Mouse (Mus musculus) T-helper 17 cell (primary cell): Measurements from ENCODE around the gene Reck.

ENCODE experiments used
- in situ Hi-C, 2 experiments: fragments of 300-600 bp; cut with MboI, MseI; formaldehyde crosslinking; loops; 1 replicate in 1 of 2; 2 replicates in 1 of 2; pipeline ENCODE4 v1.15.1; 2025; ENCODE audit warnings: high pct_unique_total_duplicates in 2 of 2

Reck gene

DNA sequence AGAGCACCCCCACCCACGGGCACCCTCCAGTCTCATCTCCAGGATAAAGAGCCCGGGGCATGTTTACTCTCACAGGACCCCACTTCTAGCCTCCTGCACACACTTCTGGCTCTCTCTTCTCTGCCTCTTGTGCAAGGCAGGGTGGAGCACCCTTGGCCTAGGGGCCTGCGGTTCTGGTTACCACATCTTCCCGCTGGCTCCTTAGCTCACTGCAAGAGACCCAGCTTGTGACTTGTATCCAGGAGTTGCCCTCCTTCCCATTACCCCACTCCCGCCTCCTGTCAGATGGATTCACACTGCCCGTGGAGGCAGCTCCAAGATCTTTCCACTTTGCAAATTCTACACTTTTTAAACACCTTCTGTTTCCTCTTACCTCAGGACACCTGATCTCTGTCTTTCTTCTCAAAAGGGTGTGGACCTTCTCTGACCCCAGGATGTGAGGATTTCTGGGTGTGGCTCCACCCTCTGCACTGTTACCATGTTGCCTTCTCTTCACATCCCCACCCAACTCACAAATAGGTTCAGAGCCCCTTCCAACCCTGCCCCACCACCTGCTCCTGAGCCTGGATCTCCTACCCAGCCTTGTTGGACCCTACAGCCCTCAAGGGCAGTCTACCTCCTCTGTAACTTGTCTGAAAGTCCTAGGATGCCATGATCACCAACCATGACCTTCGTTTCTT, 90.7 kb downstream of the Reck start:
- in situ Hi-C loops: no loop called here

DNA sequence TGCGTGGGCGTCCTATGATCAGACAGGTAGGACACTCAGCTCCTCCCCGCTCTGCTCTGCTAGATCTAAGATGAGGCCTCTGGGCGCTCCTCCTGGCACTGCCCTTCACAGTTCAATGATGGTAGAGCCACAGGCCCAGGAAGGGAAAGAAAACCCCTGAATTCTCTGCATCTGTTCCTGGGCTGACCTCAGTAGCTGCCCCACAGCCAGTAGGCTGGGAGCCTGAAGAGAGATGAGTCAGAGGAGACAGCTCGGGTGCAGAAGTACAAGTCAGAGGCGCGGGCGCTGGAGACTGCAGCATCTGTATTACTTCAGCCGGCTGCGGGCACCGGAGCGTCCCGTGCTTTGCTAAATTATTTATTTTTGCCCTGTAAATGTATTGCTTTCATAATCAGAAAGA, 93.3 kb downstream of the Reck start:
- in situ Hi-C loops: no loop called here

DNA sequence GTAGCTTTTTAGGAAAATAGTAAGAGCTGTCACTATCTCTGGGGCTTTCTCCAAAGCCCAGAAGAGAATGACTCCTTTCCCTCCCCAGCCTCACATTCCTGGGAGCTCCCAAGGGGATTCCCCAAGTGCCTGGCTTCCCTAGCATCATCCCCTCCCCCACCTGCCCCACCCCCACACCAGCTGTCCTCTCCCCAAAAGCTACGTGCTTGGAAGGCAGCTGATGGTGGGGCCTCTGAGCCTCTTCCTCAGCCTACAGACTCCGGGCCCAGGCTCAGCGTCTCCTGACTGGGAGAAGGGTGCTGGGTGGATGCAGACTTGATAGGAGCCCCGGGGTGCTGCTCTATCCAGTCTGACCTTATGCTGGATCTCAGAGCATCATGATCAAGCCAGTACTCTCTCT, 94.0 kb downstream of the Reck start:
- in situ Hi-C loops: no loop called here

DNA sequence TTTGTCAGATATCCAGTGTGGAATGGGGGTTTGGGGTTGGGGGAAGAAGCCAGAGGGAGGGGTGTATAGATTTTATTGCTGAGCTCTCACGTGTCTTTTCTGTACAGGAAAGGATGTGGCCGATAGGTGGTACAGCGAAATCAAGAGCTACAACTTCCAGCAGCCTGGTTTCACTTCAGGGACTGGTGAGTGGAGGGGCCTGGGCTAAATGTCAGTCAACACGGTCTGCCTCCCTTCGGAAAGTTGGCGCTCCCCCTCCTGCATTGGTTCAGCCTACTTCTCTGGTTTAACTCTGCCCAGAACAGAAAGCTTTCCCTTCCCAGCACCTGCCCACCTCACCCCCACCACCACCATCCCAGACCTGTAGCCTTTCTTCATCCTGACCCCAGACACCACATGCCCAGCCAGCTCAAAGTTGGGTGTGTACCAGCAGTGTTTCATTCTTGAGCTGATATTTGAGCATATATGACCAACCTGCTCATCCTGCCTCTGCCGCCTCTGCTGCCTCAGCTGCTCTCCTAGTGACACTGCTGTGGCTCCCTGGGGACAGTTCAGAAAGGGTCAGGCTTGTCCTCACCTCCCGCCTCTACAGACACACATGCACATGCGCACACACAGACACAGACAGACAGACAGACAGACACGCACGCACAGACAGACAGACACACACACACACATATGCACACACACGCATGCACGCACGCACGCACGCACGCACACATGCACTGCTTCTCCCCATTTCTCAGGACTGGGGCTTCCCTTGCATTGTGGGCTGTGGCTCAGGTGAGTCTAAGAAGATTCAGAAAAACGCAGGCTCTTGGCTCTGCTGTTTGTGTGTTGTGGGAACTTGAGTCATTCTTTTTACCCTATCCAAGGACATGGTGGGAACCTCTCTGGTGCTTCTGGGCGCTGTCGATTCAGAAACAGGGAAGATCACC, 95.3 kb downstream of the Reck start:
- in situ Hi-C loops: no loop called here

DNA sequence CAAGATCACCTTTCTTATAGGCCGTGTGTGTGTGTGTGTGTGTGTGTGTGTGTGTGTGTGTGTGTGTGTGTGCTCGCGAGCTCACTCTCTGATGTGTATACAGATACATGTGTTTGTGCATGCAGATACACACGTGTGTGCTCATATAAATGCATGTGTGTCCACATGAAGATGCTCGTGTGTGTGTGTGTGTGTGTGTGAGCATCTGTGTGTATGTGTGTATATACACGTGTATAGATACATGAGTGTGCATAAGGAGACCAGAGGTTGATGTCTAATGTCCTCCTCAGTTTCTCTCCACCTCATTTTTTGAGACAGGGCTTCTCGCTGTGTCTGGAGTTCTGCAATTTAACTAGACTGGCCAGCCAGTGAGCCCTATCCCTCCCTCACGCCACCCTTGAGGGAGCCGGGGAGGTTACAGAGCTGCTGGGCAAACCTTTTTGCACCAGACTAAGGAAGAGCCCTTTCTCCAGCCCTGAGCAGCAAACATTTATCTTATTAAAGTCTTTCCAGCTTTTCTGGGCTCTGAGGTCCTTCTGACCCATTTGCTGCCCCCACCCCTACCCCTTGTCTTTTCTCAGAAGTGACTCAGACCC, 96.3 kb downstream of the Reck start:
- in situ Hi-C loops: no loop called here

DNA sequence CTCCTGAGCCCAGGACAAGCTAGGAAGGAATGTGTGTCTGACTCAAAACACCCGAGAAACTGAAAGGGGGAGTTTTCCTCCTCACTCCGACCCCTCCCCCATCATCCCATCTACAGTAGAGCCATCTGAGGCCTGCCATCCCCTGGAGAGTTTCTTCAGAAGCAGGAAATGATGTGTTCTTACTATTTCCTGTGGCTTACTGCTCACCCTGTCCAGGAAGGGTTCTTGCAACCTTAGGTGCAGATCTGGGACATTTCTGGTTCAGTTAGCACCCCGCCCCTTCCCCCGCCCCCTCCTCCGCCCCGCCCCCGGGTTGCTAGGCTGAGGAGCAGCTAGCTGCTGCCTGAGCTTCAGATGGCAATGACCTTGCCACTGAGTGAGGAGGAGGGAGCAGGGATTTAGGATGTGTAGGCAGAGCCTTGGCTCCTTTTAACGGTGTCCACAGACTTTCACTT, 96.8 kb downstream of the Reck start:
- in situ Hi-C loops: no loop called here

DNA sequence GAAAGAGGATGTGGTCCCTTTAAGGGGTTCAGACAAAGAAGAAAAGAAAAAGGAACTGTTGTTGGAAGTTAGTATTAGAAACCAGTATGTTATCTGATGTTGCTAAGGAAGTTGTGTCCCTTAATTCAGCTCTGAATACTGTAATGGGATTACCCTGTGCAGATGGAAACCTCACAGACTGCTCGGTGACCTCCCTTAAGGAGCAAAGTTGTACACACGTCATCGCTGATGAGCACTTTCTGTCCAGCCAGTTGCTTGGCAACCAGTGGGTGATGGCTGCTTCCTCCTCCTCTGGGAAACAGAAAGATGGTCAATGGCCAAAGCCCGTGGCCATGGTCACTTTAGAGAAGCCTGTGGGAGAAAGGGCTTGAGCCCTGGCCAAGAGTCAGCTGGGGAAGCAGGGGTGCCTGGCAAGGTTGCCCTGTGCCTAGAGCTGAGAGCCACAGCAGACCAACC, 98.2 kb downstream of the Reck start:
- in situ Hi-C loops: no loop called here

DNA sequence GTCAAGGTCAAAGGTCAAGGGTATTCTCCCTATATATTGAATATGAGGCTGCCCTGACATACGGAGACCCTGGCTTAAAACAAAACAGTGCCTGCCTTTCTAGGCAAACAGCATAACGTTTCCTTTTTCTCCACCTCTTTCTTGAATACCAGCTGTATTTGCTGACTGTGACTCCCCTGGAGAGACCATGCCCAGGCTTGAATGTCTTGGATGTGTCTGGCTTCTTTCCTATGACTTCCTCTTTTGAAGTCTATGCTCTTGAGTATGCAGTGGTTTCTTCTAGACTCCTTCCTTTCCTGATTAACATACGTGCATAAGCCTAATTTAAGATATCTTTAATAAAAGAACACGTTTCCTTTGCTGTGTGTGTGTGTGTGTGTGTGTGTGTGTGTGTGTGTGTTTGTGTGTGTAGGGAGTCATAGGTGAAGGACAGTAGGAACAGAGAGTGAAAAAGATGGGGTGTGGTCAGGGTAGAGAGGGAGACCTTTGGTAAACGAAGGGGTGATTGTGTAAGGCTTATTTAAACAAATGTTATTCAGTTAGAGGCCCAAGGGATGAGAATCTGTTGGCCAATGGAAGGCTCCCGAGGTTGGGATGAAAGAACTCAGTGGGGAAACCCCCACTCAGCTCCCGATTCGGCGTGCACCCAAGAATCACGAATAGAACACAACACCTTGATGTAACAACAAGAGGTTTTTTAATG, 99.7 kb downstream of the Reck start:
- in situ Hi-C loops: no loop called here

DNA sequence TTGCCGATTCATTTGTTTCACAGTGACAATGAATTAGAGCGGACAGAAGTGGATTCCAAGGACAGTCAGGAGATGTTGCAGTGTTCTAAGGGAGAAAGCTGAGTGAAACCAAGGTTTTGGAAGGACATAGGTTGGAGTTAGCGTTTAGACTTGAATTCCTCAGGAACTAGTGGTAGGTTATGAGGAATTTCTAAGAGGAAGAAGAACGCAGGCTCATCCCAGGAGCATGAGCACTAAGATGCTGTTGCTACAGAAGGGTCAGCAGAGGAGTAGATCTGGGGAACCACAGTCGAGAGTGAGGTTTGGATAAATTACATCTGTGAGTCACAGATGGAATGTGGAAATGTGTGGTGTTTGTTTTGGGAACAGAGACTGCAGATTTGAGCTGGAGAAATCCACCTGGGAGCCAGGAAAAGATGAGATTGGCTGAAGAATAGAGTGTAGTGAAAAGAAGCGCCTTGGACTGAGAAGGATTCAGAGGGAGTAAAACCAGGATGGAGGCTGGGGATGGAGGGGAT, 101.0 kb downstream of the Reck start:
- in situ Hi-C loops: no loop called here

DNA sequence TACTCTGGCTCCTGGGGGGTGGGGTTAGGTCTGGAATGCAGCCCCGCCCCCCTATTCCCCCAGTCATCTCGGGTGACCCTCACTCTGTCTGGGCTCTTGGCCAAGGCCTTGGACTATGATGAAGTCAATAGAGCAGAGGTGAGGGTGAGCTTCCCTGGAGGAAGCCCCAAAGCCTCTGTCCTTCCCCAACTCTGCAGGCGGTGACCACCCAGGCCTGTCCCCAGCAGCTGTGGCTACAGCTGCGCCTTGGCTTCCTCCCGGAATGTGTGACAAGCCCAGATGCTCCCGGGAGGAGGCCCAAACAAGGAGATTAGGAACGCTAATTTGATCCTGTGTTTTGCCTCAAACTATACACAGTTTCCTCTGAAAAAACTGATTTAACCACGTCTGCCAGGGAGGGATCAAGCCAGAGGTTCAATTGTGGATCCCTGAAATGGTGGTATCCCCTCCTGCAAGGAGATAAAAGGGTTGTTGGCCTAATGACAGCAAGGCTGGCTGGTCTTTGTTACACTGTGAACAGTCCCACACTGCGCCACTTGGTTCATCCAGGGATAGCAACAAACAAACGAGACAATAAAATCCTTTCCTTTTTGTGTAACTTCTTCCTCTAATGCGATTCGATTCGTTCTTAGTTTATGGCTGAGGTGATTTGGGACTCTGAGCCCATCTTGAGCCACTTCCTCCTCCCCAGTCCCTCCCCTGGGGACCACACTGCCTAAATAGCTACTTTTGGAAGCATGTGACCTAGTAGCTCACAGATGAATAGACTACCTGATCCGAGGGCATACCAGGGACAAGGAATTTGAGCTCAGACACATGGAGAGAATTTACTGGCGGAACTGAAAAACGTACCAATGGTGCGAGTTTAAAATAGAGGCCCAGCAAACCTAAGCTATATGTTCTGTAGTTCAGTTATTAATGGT, 103.5 kb downstream of the Reck start:
- in situ Hi-C loops: no loop called here

DNA sequence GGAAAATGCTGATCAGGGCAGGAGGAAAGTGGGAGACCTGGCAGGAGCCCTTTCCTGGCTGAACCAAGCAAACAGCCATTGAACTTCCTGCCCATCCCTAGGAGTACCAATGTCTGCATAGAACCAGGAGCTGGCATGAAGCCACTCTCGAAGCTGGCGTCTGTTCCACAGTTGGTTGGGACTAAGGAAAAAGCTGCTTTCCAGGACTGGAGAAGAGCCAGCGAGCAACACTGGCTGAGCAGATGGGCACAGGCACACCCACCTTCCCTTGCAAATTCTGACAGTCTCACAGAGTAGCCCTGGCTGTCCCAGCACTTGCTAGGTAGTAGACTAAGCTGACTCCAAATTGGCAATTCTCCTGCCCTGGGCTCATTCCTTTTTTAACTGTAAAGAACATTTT, 104.4 kb downstream of the Reck start:
- in situ Hi-C loops: loop anchor here (5.0 kb wide), 1 partner anchor 52 kb away; no protein-coding TSS in a partner anchor

DNA sequence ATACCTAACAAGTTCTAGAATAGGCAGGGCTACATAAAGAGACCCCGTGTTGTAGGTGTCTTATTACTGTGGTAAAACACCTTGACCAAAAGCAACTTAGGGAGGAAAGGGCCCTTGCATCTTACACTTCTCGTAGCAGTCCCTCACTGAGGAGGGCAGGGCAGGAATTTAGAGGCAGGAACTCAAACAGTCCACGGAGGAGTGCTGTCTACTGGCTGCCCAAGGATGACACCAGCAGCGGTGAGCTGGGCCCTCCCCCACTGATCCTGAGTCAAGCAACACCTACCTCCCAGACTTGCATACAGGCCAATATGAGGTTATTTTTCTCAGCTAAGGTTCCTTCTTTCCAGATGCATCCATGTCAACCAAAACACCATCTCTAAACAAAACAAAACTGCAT, 104.9 kb downstream of the Reck start:
- in situ Hi-C loops: loop anchor here (5.0 kb wide), 1 partner anchor 53 kb away; no protein-coding TSS in a partner anchor

DNA sequence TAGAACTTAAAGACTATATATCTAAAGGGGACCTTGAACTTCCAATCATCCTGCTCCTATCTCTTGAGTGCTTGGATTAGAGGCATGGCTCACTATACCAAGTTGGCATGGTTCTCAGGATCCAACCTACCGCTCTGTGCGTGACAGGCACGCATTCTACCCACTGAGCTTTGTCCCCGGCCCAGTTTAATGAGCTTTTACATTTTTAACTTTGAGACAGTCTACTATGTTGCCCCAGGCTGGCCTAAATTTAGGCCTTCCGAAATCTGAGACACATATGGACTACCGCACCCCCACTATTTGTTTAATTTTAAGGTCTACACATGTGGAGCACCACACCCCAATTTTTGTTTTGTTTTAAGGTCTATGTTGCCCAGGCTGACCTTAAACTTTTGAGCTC, 105.5 kb downstream of the Reck start:
- in situ Hi-C loops: loop anchor here (5.0 kb wide), 1 partner anchor 54 kb away; no protein-coding TSS in a partner anchor

DNA sequence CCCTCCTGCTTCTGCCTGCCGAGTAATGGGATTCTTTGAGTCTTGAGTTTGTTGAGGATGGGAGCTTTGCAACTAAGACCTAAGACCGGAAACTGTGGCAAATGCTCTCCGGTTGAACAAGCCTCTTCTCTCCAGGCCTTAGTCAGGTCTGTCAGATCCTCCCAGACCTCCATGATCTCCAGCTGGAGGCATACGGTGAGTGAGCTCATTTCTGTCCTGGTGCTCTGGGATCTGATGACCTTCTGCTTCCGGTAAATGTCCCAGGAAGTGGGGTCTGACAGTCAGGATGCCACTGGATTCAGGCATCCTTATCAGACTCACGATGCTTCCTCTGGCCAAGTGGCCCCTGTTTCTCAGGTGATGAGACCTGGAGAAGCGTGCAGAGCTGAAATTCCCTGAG, 105.9 kb downstream of the Reck start:
- in situ Hi-C loops: loop anchor here (5.0 kb wide), 1 partner anchor 54 kb away; no protein-coding TSS in a partner anchor

DNA sequence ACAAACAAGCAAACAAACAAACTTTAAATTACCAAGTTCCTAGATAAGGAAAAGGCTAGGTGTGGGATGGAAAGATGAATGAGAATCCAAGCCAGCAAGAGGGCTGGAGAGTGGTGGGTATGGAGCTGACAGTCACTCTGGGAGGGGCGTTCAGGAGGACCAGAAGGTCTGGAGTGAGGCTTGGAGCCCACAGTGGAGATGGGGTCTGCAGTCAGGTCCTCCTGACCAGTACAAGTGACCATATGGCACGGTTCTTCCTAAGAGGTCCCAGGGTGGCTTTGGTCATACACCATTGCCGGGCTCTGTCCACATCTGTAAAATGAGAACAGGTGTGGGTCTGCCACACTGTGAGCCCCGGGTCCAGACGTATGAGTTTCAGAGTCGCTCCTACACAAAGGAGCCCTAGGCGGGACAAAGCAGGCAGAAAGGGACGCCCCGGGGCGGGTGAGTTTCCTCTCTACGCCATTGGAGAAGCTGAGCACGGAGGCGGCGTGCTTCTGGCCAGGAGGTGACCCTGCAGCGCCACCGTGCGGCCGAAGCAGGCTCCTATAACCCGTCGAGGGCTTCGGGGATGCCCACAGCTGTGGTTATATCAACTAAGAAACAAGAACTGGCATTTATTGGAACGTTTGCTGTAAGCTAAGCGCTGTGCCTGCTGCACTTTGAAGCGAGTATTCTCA, 106.9 kb downstream of the Reck start:
- in situ Hi-C loops: loop anchor here (5.0 kb wide), 1 partner anchor 55 kb away; no protein-coding TSS in a partner anchor

DNA sequence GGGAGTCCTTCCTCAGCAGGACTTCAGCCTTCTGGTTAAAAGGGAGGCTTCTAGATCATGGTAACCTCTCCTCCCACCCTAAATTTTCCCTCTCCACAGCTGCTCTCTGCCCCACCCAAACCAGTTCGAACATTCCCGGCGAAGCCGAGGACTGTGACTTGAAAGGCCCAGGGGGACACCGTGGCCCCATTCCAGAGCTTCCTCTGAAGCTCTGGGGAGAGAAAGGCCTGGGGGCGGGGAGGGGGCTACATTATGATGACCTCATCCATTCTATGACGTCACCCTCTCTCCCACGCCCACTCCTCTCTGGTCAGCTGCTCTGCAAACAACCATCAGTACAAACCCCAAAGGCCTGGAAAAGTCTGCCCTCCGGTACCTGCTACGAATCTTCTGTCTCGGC, 107.9 kb downstream of the Reck start, which contains the start of gene Ccin:
TSS of gene Ccin (plus strand) at position 303 of the 400 bp plus-strand sequence.
- in situ Hi-C loops: loop anchor here (5.0 kb wide), 1 partner anchor 56 kb away; no protein-coding TSS in a partner anchor

DNA sequence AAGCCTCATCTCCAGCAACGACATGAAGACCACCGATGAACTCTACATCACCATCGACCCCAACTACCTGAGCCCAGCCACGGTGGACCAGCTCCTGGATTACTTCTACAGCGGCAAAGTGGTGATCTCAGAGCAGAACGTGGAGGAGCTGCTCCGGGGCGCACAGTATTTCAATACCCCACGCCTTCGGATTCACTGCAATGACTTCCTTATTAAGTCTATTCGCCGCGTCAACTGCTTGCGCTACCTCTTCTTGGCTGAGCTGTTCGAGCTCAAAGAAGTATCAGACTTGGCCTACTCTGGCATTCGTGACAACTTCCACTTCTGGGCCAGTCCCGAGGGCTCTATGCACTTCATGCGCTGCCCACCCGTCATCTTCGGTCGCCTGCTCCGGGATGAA, 108.4 kb downstream of the Reck start:
- in situ Hi-C loops: loop anchor here (5.0 kb wide), 1 partner anchor 56 kb away; no protein-coding TSS in a partner anchor

DNA sequence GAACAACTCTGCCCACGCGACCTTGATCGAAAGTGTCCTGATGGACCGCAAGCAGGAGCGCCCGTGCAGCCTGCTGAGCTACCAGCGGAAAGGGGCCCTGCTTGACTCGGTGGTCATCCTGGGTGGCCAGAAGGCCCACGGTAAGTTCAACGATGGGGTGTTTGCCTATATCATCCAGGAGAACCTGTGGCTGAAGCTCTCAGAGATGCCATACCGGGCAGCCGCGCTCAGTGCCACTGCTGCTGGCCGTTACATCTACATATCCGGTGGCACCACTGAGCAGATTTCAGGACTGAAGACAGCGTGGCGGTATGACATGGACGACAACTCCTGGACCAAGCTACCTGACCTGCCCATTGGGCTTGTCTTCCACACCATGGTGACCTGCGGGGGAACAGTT, 109.0 kb downstream of the Reck start:
- in situ Hi-C loops: loop anchor here (5.0 kb wide), 1 partner anchor 57 kb away; no protein-coding TSS in a partner anchor

DNA sequence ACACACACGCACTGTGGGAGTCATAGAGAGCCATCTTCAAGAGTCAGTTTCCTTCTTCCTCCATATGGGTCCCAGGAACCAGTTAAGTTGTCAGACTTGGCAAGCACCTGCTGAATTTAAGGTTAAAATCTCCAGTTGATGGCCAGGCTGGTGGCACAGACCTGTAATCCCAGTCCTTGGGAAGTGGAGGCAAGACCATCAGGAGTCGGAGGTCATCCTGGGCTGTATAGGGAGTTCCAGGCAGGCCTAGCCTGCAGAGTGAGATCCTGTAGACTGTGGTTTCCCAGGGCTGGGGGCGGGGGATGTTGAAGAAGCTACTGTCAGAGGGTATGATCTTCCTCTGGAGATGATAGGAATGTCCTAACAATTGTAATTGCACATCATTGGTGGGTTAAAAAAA, 113.6 kb downstream of the Reck start:
- in situ Hi-C loops: no loop called here
